Mouse (Mus musculus) liver, embryonic 14.5 days (tissue): Measurements from ENCODE around the gene Pth1r.

Experiments
- CTCF ChIP-seq: IDR thresholded peaks from 2 replicates; pipeline ENCODE4 v1.5.1; 2016; ENCODE audit warnings: antibody characterized with exemption, low read depth, control low read depth
- EP300 ChIP-seq: IDR thresholded peaks from 2 replicates; pipeline ENCODE4 v1.6.1; 2016; ENCODE audit warnings: antibody characterized with exemption, low read depth

DNA sequence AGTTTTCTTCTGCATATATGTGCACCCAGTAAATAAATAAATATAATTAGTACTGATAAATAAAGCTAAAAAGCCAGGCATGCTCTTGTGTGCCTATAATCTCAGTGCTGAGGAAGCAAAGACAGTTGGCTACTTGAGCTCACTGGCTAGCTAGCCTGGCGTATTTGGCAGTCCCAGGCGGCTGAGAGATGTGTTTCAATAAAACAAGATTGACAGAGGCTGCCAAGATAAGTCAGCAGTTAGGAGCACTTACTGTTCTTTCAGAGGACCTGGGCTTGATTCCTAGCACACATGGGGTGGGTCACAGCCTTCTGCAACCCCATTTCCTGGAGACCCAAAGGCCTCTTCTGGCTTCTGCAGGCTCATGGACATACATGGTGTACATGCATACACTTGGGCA is 59.1 kb downstream of the Pth1r start:
- TF ChIP-seq CTCF = no peak
- TF ChIP-seq EP300 = no peak
